Mouse (Mus musculus) embryonic facial prominence, embryonic 15.5 days (tissue): ENCODE results near the gene Impdh2. TPM values are rescaled to one million over a fixed set of nuclear protein-coding genes. Genes with fewer than 3 reads are reported as not detected.
A peak's percentile ranks its signal among the peaks of the same experiment; 100 is the strongest.
"Not testable (repeated sequence)": the region's sequence is repeated elsewhere in the genome, so short reads cannot be mapped to it uniquely, and the experiment has no call there.

ENCODE experiments used
- ATAC-seq: fragments of 200-750 bp; cut with Nextera tagmentation; 2 replicates; pipeline ENCODE4 v1.8.0; 2017; ENCODE audit warnings: low read depth, moderate TSS enrichment; ENCODE audit not compliant: insufficient number of reproducible peaks, low FRiP score, low TSS enrichment
- H3K27ac ChIP-seq: fragments of 300-500 bp; sonication (generic); replicated peaks from 2 replicates; pipeline ENCODE4 v1.5.1; 2015; ENCODE audit warnings: mild to moderate bottlenecking, inconsistent platforms
- H3K27me3 ChIP-seq: fragments of 300-500 bp; sonication (generic); 2 replicates; pipeline ENCODE4 v1.6.1; 2015; ENCODE audit warnings: inconsistent platforms
- H3K36me3 ChIP-seq: fragments of 300-500 bp; sonication (generic); 2 replicates; pipeline ENCODE4 v1.6.1; 2015; ENCODE audit warnings: mild to moderate bottlenecking, inconsistent platforms
- H3K4me1 ChIP-seq: fragments of 300-500 bp; sonication (generic); 2 replicates; pipeline ENCODE4 v1.6.1; 2015; ENCODE audit warnings: inconsistent platforms
- H3K4me2 ChIP-seq: fragments of 300-500 bp; sonication (generic); replicated peaks from 2 replicates; pipeline ENCODE4 v1.6.1; 2015; ENCODE audit warnings: mild to moderate bottlenecking, inconsistent platforms
- H3K4me3 ChIP-seq: fragments of 300-500 bp; sonication (generic); replicated peaks from 2 replicates; pipeline ENCODE4 v1.5.1; 2015; ENCODE audit warnings: mild to moderate bottlenecking, inconsistent platforms
- H3K9ac ChIP-seq: fragments of 300-500 bp; sonication (generic); 2 replicates; pipeline ENCODE4 v1.6.1; 2015; ENCODE audit warnings: inconsistent platforms
- H3K9me3 ChIP-seq: fragments of 300-500 bp; sonication (generic); replicated peaks from 2 replicates; pipeline ENCODE4 v1.6.1; 2016; ENCODE audit warnings: inconsistent platforms
- WGBS: fragments of 180-500 bp; shearing (Covaris S2); methylation state at CpG from one replicate; pipeline ENCODE4 v1.1.7; 2015; 5-methylcytosine and 5-hydroxymethylcytosine counted together
- polyA plus RNA-seq: library from polyadenylated mRNA; unstranded; fragments of >200 nt; fragmentation: Nextera tagmentation; extraction: Ambion mirVana; gene quantifications from 2 replicates; pipeline ENCODE4 v1.2.1, GENCODE M21; 2015

Gene Impdh2
- polyA plus RNA-seq, 1 experiment from 2014 or later = 172 TPM

GRCm38 (mm10) chr9:108587571-108588180 lies 27.6 kb downstream of the Impdh2 start:
- 6% methylated on average over 14 of the region's 14 CpGs for WGBS
- Histone ChIP-seq H3K36me3 (no peaks in the 10 kb centered on the region; the same call in 1 of the 2 replicates), H3K27ac (0 out of 2 replicates have a peak overlapping the region, but pooled peaks have one; percentile 11), H3K9me3 (no peaks in the 10 kb centered on the region), H3K4me2 (peak overlapping the region; percentile 30), H3K27me3 (no peaks in the 10 kb centered on the region), H3K9ac (0 out of 2 replicates have a peak overlapping the region, but pooled peaks have one; percentile 19), H3K4me3 (0 out of 2 replicates have a peak overlapping the region, but pooled peaks have one; percentile 6), H3K4me1 (peaks cover 13% of the 10 kb centered on the region)
- peak; percentile 83 for ATAC-seq

- Histone ChIP-seq H3K9me3 (no peaks in the 10 kb centered on the region), H3K27me3 (no peaks in the 10 kb centered on the region), H3K4me2 (no peak overlapping the region), H3K4me1 (peaks cover 13% of the 10 kb centered on the region), H3K27ac (no peak overlapping the region), H3K4me3 (no peak overlapping the region), H3K36me3 (no peaks in the 10 kb centered on the region; the same call in 1 of the 2 replicates), H3K9ac (no peak overlapping the region)
- 67% methylated on average over 5 of the region's 5 CpGs for WGBS
- ATAC-seq = no peak
Measured at GRCm38 (mm10) chr9:108589229-108589628, 29.1 kb downstream of the Impdh2 start.

GRCm38 (mm10) chr9:108591462-108591861 lies 31.4 kb downstream of the Impdh2 start:
- Histone ChIP-seq H3K36me3 (no peaks in the 10 kb centered on the region; the same call in 1 of the 2 replicates), H3K27ac (no peak overlapping the region)
- WGBS = 88% methylated on average over 4 of the region's 4 CpGs

GRCm38 (mm10) chr9:108594354-108594753 lies 34.3 kb downstream of the Impdh2 start:
- Histone ChIP-seq H3K4me2 (no peak overlapping the region), H3K9ac (no peak overlapping the region), H3K27ac (no peak overlapping the region), H3K4me1 (peaks cover 14% of the 10 kb centered on the region; the same call in 1 of the 2 replicates), H3K4me3 (no peak overlapping the region), H3K27me3 (no peaks in the 10 kb centered on the region), H3K9me3 (no peaks in the 10 kb centered on the region), H3K36me3 (no peaks in the 10 kb centered on the region)
- WGBS = 74% methylated on average over 3 of the region's 3 CpGs
- ATAC-seq = no peak

More at GRCm38 (mm10) chr9:108591462-108591861, 31.4 kb downstream of the Impdh2 start:
- no peaks in the 10 kb centered on the region for H3K9me3 ChIP-seq
- H3K27me3 ChIP-seq = no peaks in the 10 kb centered on the region
- H3K4me1 ChIP-seq = peaks cover 16% of the 10 kb centered on the region
- no peak overlapping the region for H3K4me2 ChIP-seq
- ATAC-seq = no peak
- no peak overlapping the region for H3K4me3 ChIP-seq
- no peak overlapping the region for H3K9ac ChIP-seq

GRCm38 (mm10) chr9:108596998-108597764 lies 37.1 kb downstream of the Impdh2 start, which contains the start of gene P4htm:
P4htm (minus strand) TSS chr9:108597667.
- Histone ChIP-seq H3K36me3 (no peaks in the 10 kb centered on the region; the same call in 1 of the 2 replicates), H3K4me3 (peak within 1 kb of the TSS; percentile 77), H3K4me2 (peak within 1 kb of the TSS; percentile 91), H3K9ac (peak within 1 kb of the TSS; percentile 65), H3K27me3 (no peaks in the 10 kb centered on the region), H3K4me1 (peaks cover 14% of the 10 kb centered on the region; the same call in 1 of the 2 replicates), H3K9me3 (no peaks in the 10 kb centered on the region), H3K27ac (0 out of 2 replicates have a peak within 1 kb of the TSS, but pooled peaks have one; percentile 17)
- 4% methylated on average over 69 of the region's 69 CpGs for WGBS
- ATAC-seq = peak; percentile 80

GRCm38 (mm10) chr9:108599021-108599566 lies 39.0 kb downstream of the Impdh2 start:
- Histone ChIP-seq H3K4me1 (peaks cover 14% of the 10 kb centered on the region; the same call in 1 of the 2 replicates), H3K27ac (no peak overlapping the region), H3K27me3 (no peaks in the 10 kb centered on the region), H3K9me3 (no peaks in the 10 kb centered on the region), H3K4me2 (no peak overlapping the region), H3K4me3 (no peak overlapping the region), H3K9ac (no peak overlapping the region), H3K36me3 (peaks cover 17% of the 10 kb centered on the region)
- 69% methylated on average over 4 of the region's 4 CpGs for WGBS
- no peak for ATAC-seq

- Histone ChIP-seq H3K9ac (no peak overlapping the region), H3K27ac (no peak overlapping the region), H3K9me3 (no peaks in the 10 kb centered on the region), H3K4me1 (peaks cover 14% of the 10 kb centered on the region; the same call in 1 of the 2 replicates), H3K36me3 (peaks cover 26% of the 10 kb centered on the region), H3K27me3 (no peaks in the 10 kb centered on the region), H3K4me3 (no peak overlapping the region), H3K4me2 (no peak overlapping the region)
- no peak for ATAC-seq
- WGBS = 43% methylated on average over 2 of the region's 2 CpGs
Measured at GRCm38 (mm10) chr9:108600011-108600410, 39.9 kb downstream of the Impdh2 start.

- Histone ChIP-seq H3K4me3 (no peak overlapping the region), H3K9me3 (no peaks in the 10 kb centered on the region), H3K4me1 (0 out of 2 replicates have a peak, but pooled peaks cover 6% of the 10 kb centered on the region), H3K27me3 (no peaks in the 10 kb centered on the region), H3K27ac (no peak overlapping the region), H3K36me3 (peaks cover 43% of the 10 kb centered on the region), H3K4me2 (no peak overlapping the region), H3K9ac (no peak overlapping the region)
- ATAC-seq = no peak
- WGBS = 84% methylated on average over 4 of the region's 4 CpGs
Measured at GRCm38 (mm10) chr9:108601986-108602385, 41.9 kb downstream of the Impdh2 start.

- not testable (repeated sequence) for H3K4me3 ChIP-seq, ATAC-seq, H3K27me3 ChIP-seq, H3K27ac ChIP-seq, H3K9ac ChIP-seq, H3K9me3 ChIP-seq, H3K4me1 ChIP-seq, H3K4me2 ChIP-seq
- peaks cover 97% of the 10 kb centered on the region for H3K36me3 ChIP-seq
- 93% methylated on average over 5 of the region's 5 CpGs for WGBS
Measured at GRCm38 (mm10) chr9:108607929-108608328, 47.8 kb downstream of the Impdh2 start.

GRCm38 (mm10) chr9:108608889-108609288 lies 48.8 kb downstream of the Impdh2 start:
- Histone ChIP-seq H3K4me3 (no peak overlapping the region), H3K9ac (no peak overlapping the region), H3K9me3 (no peaks in the 10 kb centered on the region), H3K27ac (no peak overlapping the region), H3K4me2 (no peak overlapping the region), H3K4me1 (no peaks in the 10 kb centered on the region), H3K27me3 (no peaks in the 10 kb centered on the region), H3K36me3 (peaks cover 97% of the 10 kb centered on the region)
- 88% methylated on average over 4 of the region's 4 CpGs for WGBS
- ATAC-seq = no peak

- Histone ChIP-seq H3K4me3 (no peak overlapping the region), H3K36me3 (peaks cover 97% of the 10 kb centered on the region), H3K9me3 (no peaks in the 10 kb centered on the region), H3K4me1 (no peaks in the 10 kb centered on the region), H3K4me2 (no peak overlapping the region), H3K27ac (no peak overlapping the region), H3K27me3 (no peaks in the 10 kb centered on the region), H3K9ac (no peak overlapping the region)
- 90% methylated on average over 10 of the region's 10 CpGs for WGBS
- ATAC-seq = no peak
Measured at GRCm38 (mm10) chr9:108611488-108611887, 51.4 kb downstream of the Impdh2 start.
